Mouse (Mus musculus): Measurements from ENCODE around the gene Cbln1. TPM values are rescaled to one million over a fixed set of nuclear protein-coding genes. Genes with fewer than 3 reads are reported as not detected.

The Cbln1 gene
- polyA plus RNA-seq, 1 experiment: 0.01 TPM

DNA sequence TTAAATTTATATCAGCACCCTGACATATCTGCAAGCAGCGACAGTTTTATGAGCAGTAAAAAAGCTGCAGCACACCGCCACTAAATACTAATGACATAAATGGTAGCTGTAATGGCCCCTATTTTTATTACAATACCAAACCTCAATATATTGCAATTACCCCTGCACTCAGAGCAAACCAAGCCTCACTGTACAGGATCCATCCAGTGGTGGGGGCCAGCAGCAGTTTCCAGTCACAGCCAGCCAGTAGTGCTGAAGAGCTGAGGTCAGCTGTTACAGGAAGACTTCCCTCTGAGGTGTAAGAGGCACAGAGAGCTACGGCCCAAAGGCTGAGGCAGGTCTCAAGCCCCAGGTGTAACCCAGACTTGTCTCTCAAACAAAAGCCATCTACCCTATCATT is 37.8 kb downstream of the Cbln1 start:
- H3K4me3 ChIP-seq: no peak overlapping the region
- no peak overlapping the region for H3ac ChIP-seq (ENCODE audit: control insufficient read depth, insufficient read length)
- H3K27me3 ChIP-seq (ENCODE audit: control insufficient read depth, insufficient read depth, insufficient read length): no peaks in the 10 kb centered on the region
- H3K36me3 ChIP-seq (ENCODE audit: control insufficient read depth, insufficient read depth): no peaks in the 10 kb centered on the region
- TF ChIP-seq POLR2AphosphoS2 (IDR thresholded peaks at IDR 0.05; ENCODE audit: insufficient read length, low read depth) (no peak), TCF12 (IDR thresholded peaks at IDR 0.05; ENCODE audit: insufficient read depth, poor library complexity, severe bottlenecking) (no peak), CEBPB (IDR thresholded peaks at IDR 0.05; ENCODE audit: insufficient read depth, poor library complexity, severe bottlenecking) (no peak), SRF (IDR thresholded peaks at IDR 0.05; ENCODE audit: control insufficient read depth, insufficient read length, low read depth) (no peak), MAX (IDR thresholded peaks at IDR 0.05; ENCODE audit: low read depth) (no peak), MYOD1 (IDR thresholded peaks at IDR 0.05; ENCODE audit: control insufficient read depth in 1 of 3, insufficient read length in 2 of 3, low read depth in 2 of 3) (no peak), TCF3 (IDR thresholded peaks at IDR 0.05; ENCODE audit: insufficient read length, low read depth) (no peak), MYOG (IDR thresholded peaks at IDR 0.05; ENCODE audit: control insufficient read depth in 1 of 3, insufficient read depth in 1 of 3, insufficient read length in 2 of 3, low read depth in 2 of 3) (no peak), E2F4 (IDR thresholded peaks at IDR 0.05; ENCODE audit: insufficient read depth) (no peak), REST (IDR thresholded peaks at IDR 0.05; ENCODE audit: insufficient read depth, insufficient read length) (no peak), POLR2A (IDR thresholded peaks at IDR 0.05; ENCODE audit: insufficient read length, low read depth) (no peak), USF1 (IDR thresholded peaks at IDR 0.05; ENCODE audit: low read depth) (no peak)
- no peaks in the 10 kb centered on the region for H3K79me2 ChIP-seq (ENCODE audit: control insufficient read depth, insufficient read depth)
- H3K4me2 ChIP-seq (ENCODE audit: low read depth): no peak overlapping the region

DNA sequence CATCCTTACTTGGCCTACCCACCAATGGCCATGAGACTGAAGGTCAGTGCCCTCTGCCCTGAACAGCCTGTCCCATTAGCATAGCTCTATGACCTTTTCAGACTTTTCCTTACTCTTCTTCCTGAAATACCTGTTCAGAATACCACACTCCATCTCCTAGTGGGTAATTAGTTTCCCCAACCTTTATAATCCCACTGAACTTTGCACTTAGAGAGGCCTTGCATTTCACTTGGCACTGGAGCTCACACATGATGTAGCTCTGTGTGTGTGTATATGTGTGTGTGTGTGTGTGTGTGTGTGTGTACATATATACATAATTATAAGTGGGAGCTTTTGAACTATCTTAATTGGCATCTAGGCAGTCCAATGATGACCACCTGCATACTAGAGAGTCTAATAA is 45.2 kb downstream of the Cbln1 start:
- Histone ChIP-seq H3ac (ENCODE audit: control insufficient read depth, insufficient read length) (no peak overlapping the region), H3K79me2 (ENCODE audit: control insufficient read depth, insufficient read depth) (no peaks in the 10 kb centered on the region), H3K36me3 (ENCODE audit: control insufficient read depth, insufficient read depth) (no peaks in the 10 kb centered on the region), H3K4me3 (no peak overlapping the region), H3K4me2 (ENCODE audit: low read depth) (no peak overlapping the region), H3K27me3 (ENCODE audit: control insufficient read depth, insufficient read depth, insufficient read length) (no peaks in the 10 kb centered on the region)
- TF ChIP-seq TCF3 (IDR thresholded peaks at IDR 0.05; ENCODE audit: insufficient read length, low read depth) (no peak), E2F4 (IDR thresholded peaks at IDR 0.05; ENCODE audit: insufficient read depth) (no peak), CEBPB (IDR thresholded peaks at IDR 0.05; ENCODE audit: insufficient read depth, poor library complexity, severe bottlenecking) (no peak), REST (IDR thresholded peaks at IDR 0.05; ENCODE audit: insufficient read depth, insufficient read length) (no peak), MYOG (IDR thresholded peaks at IDR 0.05; ENCODE audit: control insufficient read depth in 1 of 3, insufficient read depth in 1 of 3, insufficient read length in 2 of 3, low read depth in 2 of 3) (no peak), SRF (IDR thresholded peaks at IDR 0.05; ENCODE audit: control insufficient read depth, insufficient read length, low read depth) (no peak), POLR2A (IDR thresholded peaks at IDR 0.05; ENCODE audit: insufficient read length, low read depth) (no peak), TCF12 (IDR thresholded peaks at IDR 0.05; ENCODE audit: insufficient read depth, poor library complexity, severe bottlenecking) (no peak), MAX (IDR thresholded peaks at IDR 0.05; ENCODE audit: low read depth) (no peak), POLR2AphosphoS2 (IDR thresholded peaks at IDR 0.05; ENCODE audit: insufficient read length, low read depth) (no peak)

DNA sequence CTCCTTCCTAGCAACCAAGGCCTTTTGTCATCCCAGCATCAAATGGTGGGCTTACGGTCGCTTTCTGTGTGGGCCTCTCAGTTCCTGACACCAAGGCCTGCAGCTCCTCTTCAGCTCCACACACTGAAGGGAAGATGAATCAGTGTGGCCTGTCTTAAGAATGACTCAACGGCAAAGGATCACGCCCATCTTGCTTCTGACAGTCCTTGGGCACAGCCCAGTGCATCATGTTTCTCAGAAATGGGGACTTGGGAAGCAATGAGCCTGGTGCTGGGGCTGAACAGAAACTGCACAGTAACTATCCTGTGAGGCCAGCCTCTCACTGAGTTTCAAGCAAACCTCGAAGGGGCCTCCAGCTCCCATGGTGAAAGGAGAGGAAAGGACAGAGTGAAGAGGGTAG is 47.7 kb downstream of the Cbln1 start:
- H3K79me2 ChIP-seq (ENCODE audit: control insufficient read depth, insufficient read depth): no peaks in the 10 kb centered on the region
- no peak overlapping the region for H3K4me3 ChIP-seq
- no peak overlapping the region for H3K4me2 ChIP-seq (ENCODE audit: low read depth)
- TF ChIP-seq MYOG (IDR thresholded peaks at IDR 0.05; ENCODE audit: control insufficient read depth in 1 of 3, insufficient read depth in 1 of 3, insufficient read length in 2 of 3, low read depth in 2 of 3) (no peak), TCF12 (IDR thresholded peaks at IDR 0.05; ENCODE audit: insufficient read depth, poor library complexity, severe bottlenecking) (no peak), E2F4 (IDR thresholded peaks at IDR 0.05; ENCODE audit: insufficient read depth) (no peak), USF1 (IDR thresholded peaks at IDR 0.05; ENCODE audit: low read depth) (no peak), POLR2AphosphoS2 (IDR thresholded peaks at IDR 0.05; ENCODE audit: insufficient read length, low read depth) (no peak), MYOD1 (IDR thresholded peaks at IDR 0.05; ENCODE audit: control insufficient read depth in 1 of 3, insufficient read length in 2 of 3, low read depth in 2 of 3) (no peak)
- no peak overlapping the region for H3ac ChIP-seq (ENCODE audit: control insufficient read depth, insufficient read length)
- no peaks in the 10 kb centered on the region for H3K36me3 ChIP-seq (ENCODE audit: control insufficient read depth, insufficient read depth)
- H3K27me3 ChIP-seq (ENCODE audit: control insufficient read depth, insufficient read depth, insufficient read length): no peaks in the 10 kb centered on the region

DNA sequence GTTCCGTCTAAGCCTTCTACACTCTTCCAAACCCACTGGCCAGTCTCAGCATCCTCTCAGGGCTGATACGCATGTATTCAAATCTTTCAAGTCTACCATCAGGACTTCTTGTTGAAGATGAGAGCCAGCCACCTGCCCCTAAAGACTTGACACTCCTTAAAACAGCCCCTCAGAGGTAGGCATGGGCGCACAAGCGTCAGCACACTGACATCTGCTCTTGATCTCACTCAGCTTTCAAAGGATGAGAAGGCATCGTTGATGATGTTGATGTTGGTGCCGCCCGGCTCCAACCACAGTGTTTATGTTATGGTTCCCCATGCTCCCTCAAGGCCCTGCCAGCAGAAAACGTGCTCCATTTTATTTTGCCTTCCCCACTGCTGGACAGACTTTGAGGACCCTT is 50.7 kb downstream of the Cbln1 start:
- Histone ChIP-seq H3K27me3 (ENCODE audit: control insufficient read depth, insufficient read depth, insufficient read length) (no peaks in the 10 kb centered on the region), H3K4me3 (no peak overlapping the region), H3K79me2 (ENCODE audit: control insufficient read depth, insufficient read depth) (no peaks in the 10 kb centered on the region), H3K36me3 (ENCODE audit: control insufficient read depth, insufficient read depth) (no peaks in the 10 kb centered on the region), H3K4me2 (ENCODE audit: low read depth) (no peak overlapping the region), H3ac (ENCODE audit: control insufficient read depth, insufficient read length) (no peak overlapping the region)
- TF ChIP-seq E2F4 (IDR thresholded peaks at IDR 0.05; ENCODE audit: insufficient read depth) (no peak), MAX (IDR thresholded peaks at IDR 0.05; ENCODE audit: low read depth) (no peak), POLR2A (IDR thresholded peaks at IDR 0.05; ENCODE audit: insufficient read length, low read depth) (no peak), CEBPB (IDR thresholded peaks at IDR 0.05; ENCODE audit: insufficient read depth, poor library complexity, severe bottlenecking) (no peak), MYOG (IDR thresholded peaks at IDR 0.05; ENCODE audit: control insufficient read depth in 1 of 3, insufficient read depth in 1 of 3, insufficient read length in 2 of 3, low read depth in 2 of 3) (no peak), REST (IDR thresholded peaks at IDR 0.05; ENCODE audit: insufficient read depth, insufficient read length) (no peak), MYOD1 (IDR thresholded peaks at IDR 0.05; ENCODE audit: control insufficient read depth in 1 of 3, insufficient read length in 2 of 3, low read depth in 2 of 3) (no peak), SRF (IDR thresholded peaks at IDR 0.05; ENCODE audit: control insufficient read depth, insufficient read length, low read depth) (no peak), POLR2AphosphoS2 (IDR thresholded peaks at IDR 0.05; ENCODE audit: insufficient read length, low read depth) (no peak), TCF3 (IDR thresholded peaks at IDR 0.05; ENCODE audit: insufficient read length, low read depth) (no peak), USF1 (IDR thresholded peaks at IDR 0.05; ENCODE audit: low read depth) (no peak), TCF12 (IDR thresholded peaks at IDR 0.05; ENCODE audit: insufficient read depth, poor library complexity, severe bottlenecking) (no peak)

Other genes with a start within 250 kb of the Cbln1 start
- gene 4933402J07Rik, start 91.2 kb upstream of the Cbln1 start, polyA plus RNA-seq (2012; fragmentation: generic; extraction: Trizol): not detected